Mouse (Mus musculus) lung, postnatal 25 days (tissue): ENCODE measurements around the gene Dennd1a.

ENCODE experiments used
- DNase-seq: peaks from one replicate; pipeline ENCODE4 v3.0.0; 2022; ENCODE audit warnings: low spot score

Gene Dennd1a

DNA sequence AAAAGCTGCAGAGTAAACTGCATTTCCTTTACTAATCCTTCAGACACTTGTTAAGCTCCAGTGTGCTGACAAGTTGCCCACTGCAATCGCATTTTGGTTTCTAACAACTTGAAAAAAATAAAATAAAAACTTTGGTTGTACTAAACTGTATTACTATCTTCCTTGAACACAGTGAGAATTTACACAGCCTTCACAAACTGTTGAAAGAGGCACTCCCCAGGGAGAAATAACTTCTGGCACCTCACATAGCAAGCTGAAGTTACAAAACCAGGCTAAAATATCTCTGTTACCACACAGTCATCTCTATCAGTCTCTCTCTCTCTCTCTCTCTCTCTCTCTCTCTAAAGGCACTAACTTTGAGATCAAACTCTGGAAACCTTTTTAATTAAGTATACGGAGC lies 63.4 kb downstream of the Dennd1a start:
- DNase-seq: peak; percentile 2

DNA sequence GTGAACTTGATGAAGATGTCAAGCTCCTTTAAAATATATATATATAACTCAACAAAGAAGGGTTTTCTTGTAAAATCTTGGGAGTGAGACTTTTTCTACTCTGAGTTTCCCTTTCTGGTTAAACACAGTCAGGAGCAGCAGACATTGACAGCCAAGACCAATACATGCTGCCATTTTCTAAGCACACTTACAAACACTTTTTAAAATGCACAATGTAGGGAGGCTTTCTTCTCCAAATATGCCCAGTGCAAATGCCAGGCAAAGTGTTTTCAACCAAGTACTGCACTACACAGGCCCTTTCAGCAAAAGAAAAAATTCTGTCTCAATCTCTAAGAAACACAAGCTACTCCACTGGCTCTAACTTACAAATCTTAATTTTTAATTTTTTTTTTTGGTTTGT lies 65.7 kb downstream of the Dennd1a start:
- no peak for DNase-seq

DNA sequence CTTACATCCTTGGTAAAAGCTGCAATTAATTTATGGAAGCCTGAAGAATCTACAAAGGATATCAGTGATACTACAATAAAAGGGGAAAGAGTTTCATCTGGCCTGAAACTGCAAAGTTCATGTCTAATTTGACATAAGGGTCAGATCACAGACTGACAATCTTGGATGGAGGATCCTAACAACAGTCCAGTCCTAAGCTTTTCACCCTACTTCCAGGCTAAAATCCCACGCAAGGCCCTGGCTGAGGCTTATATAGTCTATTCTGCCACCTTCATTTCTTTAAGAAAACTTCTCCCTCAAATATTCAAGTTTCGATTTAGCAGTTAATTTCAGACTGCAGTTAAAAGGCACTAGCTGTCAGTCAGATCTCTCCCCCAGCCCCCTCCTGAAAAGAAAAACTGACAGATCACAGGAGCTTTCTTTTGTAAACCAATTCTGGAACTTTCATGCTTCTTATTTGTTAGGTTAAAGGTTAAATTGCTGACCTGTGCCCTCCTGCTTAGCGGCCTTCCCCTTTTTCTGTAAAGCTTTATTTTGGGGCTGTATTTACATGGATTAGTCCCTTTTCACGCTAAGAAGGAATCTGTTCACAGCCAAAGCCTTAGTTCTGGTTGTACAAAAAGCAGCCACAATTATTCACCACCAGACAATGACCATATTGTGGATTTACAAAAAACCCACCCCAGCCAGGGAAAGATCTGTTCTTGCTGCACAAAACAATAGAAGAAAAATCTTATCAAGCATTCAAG lies 66.3 kb downstream of the Dennd1a start:
- no peak for DNase-seq

DNA sequence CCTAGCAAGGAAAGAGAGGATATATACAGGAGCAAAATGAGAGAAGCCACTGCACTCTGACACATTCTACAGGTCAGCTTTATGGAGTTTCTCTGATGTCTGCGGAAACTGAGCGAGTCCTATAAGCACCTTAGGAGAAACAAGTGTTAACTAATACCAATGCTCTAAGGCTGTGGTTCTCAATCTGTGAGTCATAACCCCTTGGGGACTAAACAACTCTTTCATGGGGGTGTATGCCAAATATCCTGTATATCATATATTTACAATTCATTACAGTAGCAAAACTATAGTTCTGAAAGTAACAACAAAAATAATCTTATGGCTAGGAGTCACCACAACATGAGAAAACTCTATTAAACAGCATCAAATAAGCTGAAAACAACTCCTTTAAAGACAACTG lies 67.5 kb downstream of the Dennd1a start:
- DNase-seq: no peak

DNA sequence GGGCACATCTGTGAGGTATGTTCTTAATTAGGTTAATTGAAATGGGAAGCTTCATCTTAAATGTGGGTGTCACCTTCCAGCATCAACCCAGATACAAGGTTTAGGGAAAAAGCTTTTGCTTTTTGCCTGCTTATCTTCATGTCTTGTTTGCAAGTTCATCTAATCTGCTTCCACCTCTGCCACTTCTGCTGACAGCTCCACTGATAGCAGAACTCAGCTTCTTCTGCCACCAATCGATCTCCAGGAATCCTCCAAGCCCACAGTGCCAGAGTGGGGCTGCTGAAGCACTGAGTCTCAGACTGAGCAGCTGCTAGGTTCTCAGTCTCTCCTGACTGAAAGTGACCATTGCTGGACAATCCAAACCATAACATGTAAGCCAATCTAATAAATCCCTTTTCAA lies 74.1 kb downstream of the Dennd1a start:
- no peak for DNase-seq

DNA sequence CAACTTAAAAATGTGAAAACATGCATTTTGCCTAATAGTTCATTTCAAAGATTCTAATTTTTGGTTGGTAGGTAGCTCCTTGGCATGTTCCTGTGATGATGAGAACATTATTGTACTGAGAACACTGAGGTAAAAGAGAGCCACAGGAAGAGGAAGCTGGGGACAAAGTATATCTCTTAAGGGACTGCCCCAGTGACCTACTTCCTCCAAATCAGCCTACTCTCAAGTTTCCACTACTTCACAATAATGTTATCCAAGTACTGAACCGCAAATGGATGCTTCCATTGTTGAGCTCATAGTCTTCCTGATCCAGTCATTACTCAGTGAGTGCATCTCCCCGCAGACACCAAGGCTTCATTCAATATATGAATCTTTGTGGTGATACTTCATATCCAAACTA lies 75.8 kb downstream of the Dennd1a start:
- DNase-seq: peak; percentile 13

DNA sequence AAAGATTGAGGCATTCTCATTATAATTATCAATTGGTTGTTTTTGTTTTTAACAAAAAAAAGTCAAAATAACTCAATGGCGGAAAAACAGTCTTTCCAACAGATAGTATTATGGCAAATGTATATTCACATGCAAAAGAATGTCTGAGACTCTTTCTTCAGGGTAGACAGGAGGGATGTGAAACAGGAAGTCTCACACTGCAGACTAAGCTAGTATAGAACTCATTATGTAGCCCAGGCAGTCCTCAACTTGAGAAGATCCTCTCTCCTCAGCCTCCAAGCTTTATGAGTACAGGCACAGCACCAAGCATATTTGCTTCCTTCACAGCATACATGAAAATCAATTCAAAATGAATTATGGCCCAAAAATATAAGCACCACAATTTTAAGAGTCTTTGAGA lies 79.4 kb downstream of the Dennd1a start:
- no peak for DNase-seq

DNA sequence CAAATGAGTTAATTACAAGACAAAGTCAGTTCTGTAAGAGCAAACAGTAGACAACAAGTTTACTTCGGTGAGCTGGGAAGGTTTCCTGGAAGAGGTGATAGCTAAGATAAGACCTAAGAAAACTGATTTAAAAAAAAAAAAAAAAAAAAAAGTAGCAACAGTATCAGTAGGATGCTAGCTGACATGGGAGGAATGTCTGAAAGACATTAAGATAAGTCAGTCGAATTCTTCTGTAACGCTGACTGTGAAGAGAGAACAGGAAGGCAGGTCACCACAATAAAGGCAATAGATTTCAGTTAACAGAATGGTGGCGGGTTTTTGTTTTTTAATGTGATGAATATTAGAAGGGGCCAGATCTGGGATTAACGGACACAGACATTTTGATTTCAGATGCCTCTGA lies 81.9 kb downstream of the Dennd1a start:
- no peak for DNase-seq

DNA sequence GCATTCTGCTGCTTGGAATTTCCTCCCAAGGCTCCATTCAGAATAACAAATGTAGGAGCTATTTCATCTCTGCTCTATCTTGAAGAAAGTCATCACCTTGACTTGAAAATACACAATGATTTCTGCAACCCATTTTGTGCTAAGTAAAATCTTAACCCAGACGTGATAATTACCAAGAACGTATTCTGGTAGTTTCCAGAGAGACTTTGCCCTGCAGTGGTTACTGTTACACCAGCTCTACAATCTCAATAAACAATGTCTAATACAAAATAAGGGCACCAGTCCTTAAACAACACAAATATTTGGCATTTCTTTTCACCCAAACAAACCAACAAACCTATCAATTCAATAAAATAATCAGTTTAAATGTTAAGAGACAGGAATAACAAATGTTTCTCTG lies 82.5 kb downstream of the Dennd1a start:
- DNase-seq: no peak

DNA sequence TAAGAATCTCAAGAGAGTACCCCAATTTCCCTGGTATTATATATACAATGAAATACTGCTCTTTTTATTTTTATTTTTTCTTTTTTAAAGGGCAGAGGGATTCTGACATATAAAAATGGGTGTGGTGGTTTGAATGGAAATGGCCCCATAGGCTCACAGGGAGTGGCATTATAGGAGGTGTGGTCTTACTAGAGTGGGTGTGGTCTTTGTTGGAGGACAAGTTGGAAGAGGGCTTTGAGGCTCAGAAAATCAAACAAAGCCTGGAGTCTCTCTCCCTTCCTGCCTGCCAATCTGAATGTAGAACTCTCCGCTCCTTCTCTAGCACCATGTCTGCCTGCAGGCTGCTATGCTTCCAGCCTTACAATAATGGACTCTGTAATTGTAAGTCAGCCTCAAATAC lies 89.1 kb downstream of the Dennd1a start:
- DNase-seq: no peak

DNA sequence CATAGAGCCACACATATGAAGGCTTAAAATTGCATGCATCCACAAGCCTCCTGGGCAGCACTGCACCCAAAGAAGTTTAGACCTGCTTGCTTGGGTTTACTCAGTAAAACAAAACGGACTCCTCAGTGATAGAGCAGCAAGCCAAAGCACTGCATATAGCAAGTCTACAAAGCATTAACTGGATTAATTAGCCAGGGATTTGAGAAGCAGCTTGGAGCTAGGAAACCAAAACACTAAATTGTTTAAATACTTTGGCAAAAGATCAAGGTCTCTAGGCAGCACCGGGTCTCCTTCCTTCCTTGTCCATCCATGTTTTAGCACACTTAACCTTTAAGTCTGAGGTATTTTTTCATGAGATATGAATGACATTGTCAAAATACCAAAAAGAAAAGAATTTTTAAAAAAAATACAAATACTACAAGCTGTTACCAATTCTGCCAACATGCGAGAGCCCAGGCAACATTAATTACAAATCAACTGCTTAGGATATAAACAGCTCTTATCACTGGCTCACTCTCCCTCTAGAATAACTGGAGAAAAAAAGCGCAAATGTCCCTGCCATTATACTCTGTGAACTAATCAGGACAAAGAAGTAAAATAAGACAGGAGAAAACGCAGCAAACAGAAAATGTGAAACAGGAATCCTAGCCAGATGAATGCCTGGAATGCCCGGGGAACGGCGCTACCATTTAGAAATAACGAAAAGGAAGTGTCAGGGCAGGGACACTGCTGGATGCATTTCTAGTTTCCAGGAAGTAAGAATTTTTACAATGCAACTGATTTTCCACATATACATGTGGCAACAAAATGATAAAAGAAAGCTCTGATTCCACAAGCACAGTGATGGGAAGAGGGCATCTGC lies 90.8 kb downstream of the Dennd1a start:
- no peak for DNase-seq

DNA sequence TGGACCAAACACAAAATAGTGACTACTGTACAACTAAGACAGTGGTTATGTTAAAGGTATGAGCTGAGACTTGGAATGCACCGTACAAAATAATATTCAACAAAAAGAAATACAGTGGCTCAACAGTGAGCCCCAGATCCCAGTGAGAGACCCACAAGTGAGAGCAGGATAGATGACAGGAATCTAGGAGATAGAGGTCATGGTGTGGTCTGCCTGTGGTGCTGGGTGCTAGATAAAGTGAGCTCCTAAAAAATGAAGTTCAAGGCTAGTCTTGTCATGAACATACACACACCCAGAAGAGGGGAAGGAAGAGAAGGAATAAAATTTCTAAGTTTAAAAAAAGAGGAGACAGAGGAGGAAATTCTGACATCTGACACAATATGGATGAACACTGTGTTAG lies 95.2 kb downstream of the Dennd1a start:
- DNase-seq: no peak

DNA sequence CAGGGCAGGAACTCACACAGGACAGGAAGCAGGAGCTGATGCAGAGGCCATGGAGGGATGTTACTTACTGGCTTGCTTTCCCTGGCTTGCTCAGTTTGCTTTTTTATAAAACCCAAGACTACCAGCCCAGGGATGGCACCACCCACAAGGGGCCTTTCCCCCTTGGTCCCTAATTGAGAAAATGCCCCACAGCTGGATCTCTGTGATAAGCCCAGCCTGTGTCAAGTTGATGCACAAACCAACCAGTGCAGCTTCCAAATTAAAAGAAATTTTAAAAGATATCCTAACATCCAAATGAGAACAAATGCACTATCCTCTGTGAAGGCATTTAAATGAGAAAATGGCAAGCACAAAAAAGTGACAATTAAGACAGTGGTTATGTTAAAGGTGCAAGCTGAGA lies 95.6 kb downstream of the Dennd1a start:
- DNase-seq: no peak

DNA sequence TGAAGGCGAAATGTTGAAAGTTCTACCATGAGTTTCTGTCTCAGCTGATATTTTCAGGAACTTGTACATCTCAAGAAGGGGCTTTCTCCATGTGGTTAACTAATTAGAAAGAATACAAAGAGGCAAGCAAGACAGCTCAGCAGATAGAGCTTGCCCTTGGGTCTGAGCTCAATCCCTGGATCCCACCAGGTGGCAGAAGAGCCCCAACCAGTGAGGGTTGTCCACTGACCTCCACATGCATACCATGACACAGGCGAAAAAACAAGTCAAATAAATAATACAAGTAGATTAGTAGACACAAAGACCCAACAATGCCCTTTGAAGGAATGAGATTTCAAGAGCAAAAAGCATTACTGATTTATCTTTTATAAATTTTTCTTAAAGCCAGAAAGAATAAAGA lies 100.8 kb downstream of the Dennd1a start:
- no peak for DNase-seq

DNA sequence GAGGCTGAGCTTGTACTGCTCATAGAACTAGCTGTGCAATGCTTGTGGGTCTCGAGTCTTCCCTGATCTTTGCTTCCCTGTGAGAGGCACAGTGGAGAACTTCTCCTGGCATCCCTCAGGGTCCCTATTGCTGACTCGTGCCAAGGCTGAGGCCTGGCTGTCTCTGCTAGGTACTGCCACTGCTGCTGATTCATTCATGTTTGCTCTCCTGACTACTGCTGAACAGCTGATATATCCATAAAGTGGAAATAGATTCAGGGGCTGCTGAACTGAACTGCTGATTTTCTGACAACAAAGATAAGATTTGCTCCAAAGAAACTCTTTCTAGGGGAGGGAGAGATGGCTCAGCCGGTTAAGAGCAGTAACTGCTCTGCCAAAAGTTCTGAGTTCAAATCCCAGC lies 102.2 kb downstream of the Dennd1a start:
- no peak for DNase-seq

DNA sequence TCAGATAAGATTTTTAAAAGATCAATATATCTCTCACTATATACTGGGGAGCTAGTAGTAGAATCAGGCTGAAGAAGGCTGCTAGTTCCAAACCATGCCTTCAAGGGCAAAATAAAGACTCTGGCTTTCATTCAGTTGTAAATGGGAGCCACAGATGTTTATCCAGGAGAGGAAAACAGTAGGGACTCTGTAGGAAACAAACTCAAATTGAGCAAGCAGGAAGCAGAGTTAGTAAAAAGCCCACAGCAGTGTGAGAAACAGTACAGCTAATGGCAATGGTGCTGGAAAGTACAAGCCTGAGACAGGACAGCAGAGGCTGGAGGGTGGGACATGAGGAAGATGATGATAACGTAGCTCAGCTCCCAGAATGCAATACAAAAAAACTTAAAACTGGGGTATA lies 103.3 kb downstream of the Dennd1a start:
- DNase-seq: no peak

DNA sequence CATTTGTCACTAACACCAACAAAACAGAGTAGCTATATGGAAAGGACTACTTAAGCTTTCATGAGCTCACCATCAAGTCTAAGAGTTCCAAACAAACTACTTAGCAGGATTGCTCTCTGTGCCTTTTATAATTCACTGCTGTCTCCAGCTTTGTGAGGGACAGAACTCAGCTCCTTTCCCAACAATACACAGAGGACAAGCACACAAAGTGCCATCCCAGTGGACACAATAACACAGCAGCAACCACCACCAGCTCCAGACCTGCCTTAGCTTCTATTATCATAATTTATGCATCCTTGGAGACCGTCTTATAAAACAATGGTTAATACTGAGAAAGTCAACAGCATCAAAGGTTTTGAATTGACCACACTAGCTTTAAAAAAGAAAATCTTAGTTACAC lies 104.9 kb downstream of the Dennd1a start:
- no peak for DNase-seq

DNA sequence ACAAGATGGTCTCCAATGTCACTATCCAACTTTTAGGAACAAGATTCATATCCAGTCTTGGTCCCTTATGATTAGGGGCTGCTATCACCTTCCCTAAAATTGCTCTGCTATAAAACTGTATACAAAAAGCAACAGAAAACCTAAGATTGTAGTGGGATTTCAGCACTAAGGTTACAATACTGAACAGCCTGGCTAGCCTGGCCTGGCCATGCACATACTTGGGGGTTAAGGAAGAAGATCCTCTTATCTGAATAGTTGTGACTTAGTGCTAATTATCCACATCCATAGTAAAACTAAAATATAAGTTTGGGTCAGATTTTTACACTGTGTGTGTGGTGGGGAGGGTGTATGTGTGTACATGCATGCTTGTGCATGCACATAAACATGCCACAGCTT lies 109.6 kb downstream of the Dennd1a start:
- no peak for DNase-seq

DNA sequence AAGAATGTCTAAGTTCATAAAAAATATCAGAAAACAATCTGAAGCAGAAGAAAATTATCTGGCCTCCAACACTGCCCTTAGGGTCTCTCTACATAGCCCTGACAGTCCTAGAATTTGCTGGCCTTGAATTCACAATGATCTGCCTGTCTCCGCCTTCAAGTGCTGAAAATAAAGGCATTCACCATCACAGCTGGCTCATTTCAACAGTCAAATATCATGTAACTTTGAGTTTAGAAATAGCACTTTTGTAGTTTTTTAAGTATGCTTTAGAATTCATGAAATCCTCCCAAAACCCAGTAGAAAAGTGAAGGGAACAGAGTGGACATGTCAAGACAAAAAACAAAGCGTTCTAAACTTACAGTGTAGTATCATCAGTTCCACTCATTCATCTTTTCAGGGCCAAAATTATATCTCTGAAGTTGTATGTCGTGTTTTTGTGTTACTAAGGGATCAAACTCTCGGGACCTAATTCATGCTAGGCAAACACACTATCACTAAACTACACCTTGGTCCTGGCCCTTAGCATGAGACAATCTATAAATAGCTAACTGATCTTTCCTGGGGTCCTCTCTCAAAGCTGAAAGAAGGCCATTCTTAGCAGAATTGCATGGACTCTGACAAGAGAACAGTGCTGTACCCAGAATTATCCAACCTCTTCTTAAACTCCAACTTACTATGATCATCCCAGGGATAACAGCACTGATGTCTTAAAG lies 110.2 kb downstream of the Dennd1a start:
- DNase-seq: no peak

DNA sequence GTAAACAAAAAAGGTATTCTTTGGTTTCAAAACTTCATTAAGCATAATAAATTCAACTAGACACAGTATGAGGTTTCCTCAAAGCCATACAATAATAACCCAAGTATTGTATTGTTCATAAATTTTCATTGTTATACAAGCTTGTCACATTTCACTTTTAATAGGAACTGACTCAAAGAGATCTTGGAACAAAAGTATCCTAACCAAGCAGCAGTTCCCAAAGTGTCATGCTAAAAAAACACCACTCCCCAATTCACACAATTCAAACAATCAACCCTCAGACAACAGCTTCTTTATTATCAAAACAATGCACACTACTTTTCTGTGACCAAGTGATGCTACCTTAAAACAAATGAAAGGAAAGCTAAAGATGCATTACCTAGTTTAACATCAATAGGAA lies 111.9 kb downstream of the Dennd1a start:
- DNase-seq: no peak

DNA sequence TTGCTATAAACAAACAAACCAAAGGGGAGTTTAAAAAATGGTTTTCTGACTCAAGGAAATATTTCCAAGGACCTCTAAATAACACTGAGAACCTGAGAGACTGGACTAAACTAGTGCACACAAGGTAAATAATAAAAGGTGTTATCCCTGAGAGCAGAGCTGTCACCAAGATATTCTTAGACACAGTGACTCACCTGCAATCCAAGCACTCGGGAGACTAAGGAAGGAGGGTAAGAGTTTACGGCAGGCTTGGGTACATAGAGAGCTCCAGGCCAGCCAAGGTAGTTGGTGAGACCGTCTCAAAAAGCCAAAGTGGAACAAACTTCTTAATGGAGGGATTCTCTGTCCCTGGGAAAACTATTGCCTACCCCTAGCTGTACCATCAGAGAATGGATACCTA lies 118.6 kb downstream of the Dennd1a start:
- peak; percentile 39 for DNase-seq

DNA sequence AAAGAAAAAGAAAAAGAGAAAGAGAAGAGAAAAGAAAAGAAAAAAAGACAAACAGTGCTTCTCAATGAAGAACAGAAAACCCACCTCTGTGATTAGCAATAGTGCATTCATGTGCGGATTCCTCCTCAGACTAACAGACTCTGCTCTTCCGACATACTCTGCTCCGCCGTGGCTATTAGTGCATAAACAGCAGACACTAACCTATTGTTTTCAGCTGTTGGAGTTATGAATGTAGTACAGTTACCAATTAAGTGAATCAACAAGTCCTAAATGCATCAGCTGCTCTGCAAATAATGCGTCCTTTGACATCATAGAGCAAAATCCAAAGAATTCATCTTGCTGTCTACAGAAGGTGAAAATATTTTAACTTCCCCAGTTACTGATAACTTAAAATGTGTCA lies 121.2 kb downstream of the Dennd1a start:
- no peak for DNase-seq
